Mouse (Mus musculus) hindbrain, embryonic 13.5 days (tissue): ENCODE data around the gene Hes3. TPM values are rescaled to one million over a fixed set of nuclear protein-coding genes. Genes with fewer than 3 reads are reported as not detected.

Experiments used
- ATAC-seq: fragments of 200-750 bp; cut with Nextera tagmentation; 2 replicates; pipeline ENCODE4 v1.8.0; 2017; ENCODE audit warnings: moderate TSS enrichment; ENCODE audit not compliant: low FRiP score
- H3K27ac ChIP-seq: fragments of 300-500 bp; sonication (generic); 2 replicates; pipeline ENCODE4 v1.5.1; 2015; ENCODE audit warnings: inconsistent platforms, mild to moderate bottlenecking, moderate library complexity
- H3K27me3 ChIP-seq: fragments of 300-500 bp; sonication (generic); 2 replicates; pipeline ENCODE4 v1.6.1; 2015; ENCODE audit warnings: mild to moderate bottlenecking, inconsistent platforms
- H3K36me3 ChIP-seq: fragments of 300-500 bp; sonication (generic); 2 replicates; pipeline ENCODE4 v1.6.1; 2015; ENCODE audit warnings: mild to moderate bottlenecking, inconsistent platforms
- H3K4me1 ChIP-seq: fragments of 300-500 bp; sonication (generic); replicated peaks from 2 replicates; pipeline ENCODE4 v1.6.1; 2015; ENCODE audit warnings: inconsistent platforms
- H3K4me2 ChIP-seq: fragments of 300-500 bp; sonication (generic); 2 replicates; pipeline ENCODE4 v1.6.1; 2015; ENCODE audit warnings: inconsistent platforms, mild to moderate bottlenecking, moderate library complexity
- H3K4me3 ChIP-seq: fragments of 300-500 bp; sonication (generic); 2 replicates; pipeline ENCODE4 v1.5.1; 2015; ENCODE audit warnings: mild to moderate bottlenecking, inconsistent platforms
- H3K9ac ChIP-seq: fragments of 300-500 bp; sonication (generic); 2 replicates; pipeline ENCODE4 v1.6.1; 2015; ENCODE audit warnings: mild to moderate bottlenecking, inconsistent platforms
- H3K9me3 ChIP-seq: fragments of 300-500 bp; sonication (generic); 2 replicates; pipeline ENCODE4 v1.6.1; 2016; ENCODE audit warnings: inconsistent platforms
- WGBS: fragments of 180-500 bp; shearing (Covaris S2); methylation state at CpG from one replicate; pipeline ENCODE4 v1.1.7; 2015; 5-methylcytosine and 5-hydroxymethylcytosine counted together
- polyA plus RNA-seq: library from polyadenylated mRNA; unstranded; fragments of >200 nt; fragmentation: Nextera tagmentation; extraction: Ambion mirVana; gene quantifications from 2 replicates; pipeline ENCODE4 v1.2.1, GENCODE M21; 2015

Gene Hes3
- polyA plus RNA-seq, 1 experiment from 2014 or later = 0.38 TPM

DNA sequence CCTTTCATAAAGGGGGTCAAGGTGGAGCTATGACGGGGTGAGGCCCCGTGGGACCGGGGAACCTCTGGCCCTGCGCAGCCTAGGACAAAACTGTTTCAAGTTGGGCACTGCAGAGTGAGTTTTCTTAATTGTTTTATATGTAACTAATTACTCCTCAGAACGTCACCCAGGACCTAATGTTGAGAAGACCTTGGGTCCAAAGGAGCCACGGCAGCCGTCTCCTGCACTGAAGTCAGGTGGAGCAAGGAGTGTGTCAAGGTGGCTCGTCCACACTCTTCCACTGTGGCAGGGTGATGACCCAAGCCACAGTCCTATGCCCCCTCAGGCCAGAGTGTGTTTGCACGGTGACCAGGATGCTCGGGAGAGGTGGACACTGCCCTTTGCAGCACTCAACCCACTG is 11.7 kb upstream of the Hes3 start:
- Histone ChIP-seq H3K36me3 (peaks cover 55% of the 10 kb centered on the region), H3K4me1 (peaks cover 28% of the 10 kb centered on the region), H3K9ac (no peak overlapping the region), H3K27me3 (0 out of 2 replicates have a peak, but pooled peaks cover 17% of the 10 kb centered on the region), H3K4me2 (no peak overlapping the region), H3K4me3 (no peak overlapping the region), H3K27ac (no peak overlapping the region), H3K9me3 (no peaks in the 10 kb centered on the region)
- ATAC-seq = no peak
- WGBS = 93% methylated on average over 10 of the region's 10 CpGs

DNA sequence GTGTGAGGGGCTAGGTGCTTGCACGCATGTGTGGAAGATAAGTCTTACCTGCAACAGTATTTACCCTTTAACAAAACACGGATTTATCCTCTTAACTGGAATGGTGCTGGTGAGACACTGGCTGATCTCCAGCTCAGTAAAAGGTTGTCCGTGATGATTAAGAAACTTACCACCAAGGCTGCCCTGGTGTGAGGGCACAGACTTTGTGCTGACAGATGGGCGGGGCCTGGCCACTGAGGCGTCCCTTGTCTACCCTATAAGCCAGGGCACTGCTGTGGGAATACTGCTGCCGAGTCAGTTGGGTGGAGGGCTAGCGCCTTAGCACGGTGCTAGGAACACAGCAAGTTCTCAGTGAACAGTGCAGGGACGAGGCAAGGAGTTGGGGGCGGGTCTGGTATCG is 10.6 kb upstream of the Hes3 start:
- H3K4me2 ChIP-seq = no peak overlapping the region
- peaks cover 33% of the 10 kb centered on the region for H3K4me1 ChIP-seq
- WGBS = 81% methylated on average over 11 of the region's 11 CpGs
- no peaks in the 10 kb centered on the region for H3K9me3 ChIP-seq
- H3K36me3 ChIP-seq = peaks cover 55% of the 10 kb centered on the region
- no peak overlapping the region for H3K4me3 ChIP-seq
- 0 out of 2 replicates have a peak, but pooled peaks cover 13% of the 10 kb centered on the region for H3K27me3 ChIP-seq
- no peak overlapping the region for H3K9ac ChIP-seq
- H3K27ac ChIP-seq = no peak overlapping the region
- no peak for ATAC-seq

DNA sequence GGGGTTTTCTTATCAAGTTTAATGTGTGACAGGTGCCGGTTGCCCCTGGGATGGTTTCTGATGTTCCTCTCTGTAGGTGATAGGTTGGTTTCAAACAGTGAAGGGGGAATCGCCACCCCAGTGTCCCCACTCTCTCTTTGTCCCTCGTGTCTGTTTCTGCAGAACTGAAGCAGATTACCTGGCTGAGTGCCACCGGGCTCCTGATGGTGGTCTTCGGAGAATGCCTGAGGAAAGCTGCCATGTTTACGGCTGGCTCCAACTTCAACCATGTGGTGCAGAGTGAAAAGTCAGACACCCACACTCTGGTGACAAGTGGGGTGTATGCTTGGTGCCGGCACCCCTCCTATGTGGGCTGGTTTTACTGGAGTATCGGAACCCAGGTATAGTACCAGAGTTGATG is 8.9 kb upstream of the Hes3 start:
- H3K4me1 ChIP-seq = peaks cover 25% of the 10 kb centered on the region
- no peak overlapping the region for H3K9ac ChIP-seq
- H3K4me3 ChIP-seq = no peak overlapping the region
- no peak overlapping the region for H3K27ac ChIP-seq
- peaks cover 55% of the 10 kb centered on the region for H3K36me3 ChIP-seq
- H3K4me2 ChIP-seq = no peak overlapping the region
- H3K27me3 ChIP-seq = peaks cover 20% of the 10 kb centered on the region
- no peak for ATAC-seq
- 96% methylated on average over 8 of the region's 8 CpGs for WGBS
- H3K9me3 ChIP-seq = no peaks in the 10 kb centered on the region

DNA sequence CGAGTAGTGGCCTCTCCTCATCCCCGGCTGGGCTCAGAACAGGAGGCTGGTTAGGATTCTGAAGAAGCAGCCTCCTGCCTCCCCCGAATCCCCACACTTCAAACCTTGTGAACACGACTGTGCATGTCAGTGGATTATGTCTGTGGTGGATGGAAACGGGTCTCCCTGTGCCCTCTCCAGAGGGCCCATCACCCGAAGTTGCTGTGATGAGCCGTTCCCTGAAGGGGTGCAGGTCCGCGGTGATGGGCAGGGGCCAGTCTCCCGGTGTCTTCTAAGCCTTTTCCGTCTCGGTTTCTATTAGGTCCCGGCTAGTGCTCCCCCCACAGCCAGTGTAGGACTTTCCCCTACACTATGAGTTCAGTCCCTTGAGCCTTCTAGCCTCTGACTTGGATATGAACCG is 7.4 kb upstream of the Hes3 start:
- peaks cover 29% of the 10 kb centered on the region for H3K4me1 ChIP-seq
- no peak for ATAC-seq
- 84% methylated on average over 14 of the region's 14 CpGs for WGBS
- H3K27me3 ChIP-seq = peaks cover 31% of the 10 kb centered on the region
- H3K9ac ChIP-seq = peak overlapping the region; percentile 98
- peak overlapping the region; percentile 91 for H3K4me2 ChIP-seq
- no peaks in the 10 kb centered on the region for H3K9me3 ChIP-seq
- H3K36me3 ChIP-seq = peaks cover 43% of the 10 kb centered on the region
- 0 out of 2 replicates have a peak overlapping the region, but pooled peaks have one; percentile 81 for H3K4me3 ChIP-seq
- no peak overlapping the region for H3K27ac ChIP-seq

DNA sequence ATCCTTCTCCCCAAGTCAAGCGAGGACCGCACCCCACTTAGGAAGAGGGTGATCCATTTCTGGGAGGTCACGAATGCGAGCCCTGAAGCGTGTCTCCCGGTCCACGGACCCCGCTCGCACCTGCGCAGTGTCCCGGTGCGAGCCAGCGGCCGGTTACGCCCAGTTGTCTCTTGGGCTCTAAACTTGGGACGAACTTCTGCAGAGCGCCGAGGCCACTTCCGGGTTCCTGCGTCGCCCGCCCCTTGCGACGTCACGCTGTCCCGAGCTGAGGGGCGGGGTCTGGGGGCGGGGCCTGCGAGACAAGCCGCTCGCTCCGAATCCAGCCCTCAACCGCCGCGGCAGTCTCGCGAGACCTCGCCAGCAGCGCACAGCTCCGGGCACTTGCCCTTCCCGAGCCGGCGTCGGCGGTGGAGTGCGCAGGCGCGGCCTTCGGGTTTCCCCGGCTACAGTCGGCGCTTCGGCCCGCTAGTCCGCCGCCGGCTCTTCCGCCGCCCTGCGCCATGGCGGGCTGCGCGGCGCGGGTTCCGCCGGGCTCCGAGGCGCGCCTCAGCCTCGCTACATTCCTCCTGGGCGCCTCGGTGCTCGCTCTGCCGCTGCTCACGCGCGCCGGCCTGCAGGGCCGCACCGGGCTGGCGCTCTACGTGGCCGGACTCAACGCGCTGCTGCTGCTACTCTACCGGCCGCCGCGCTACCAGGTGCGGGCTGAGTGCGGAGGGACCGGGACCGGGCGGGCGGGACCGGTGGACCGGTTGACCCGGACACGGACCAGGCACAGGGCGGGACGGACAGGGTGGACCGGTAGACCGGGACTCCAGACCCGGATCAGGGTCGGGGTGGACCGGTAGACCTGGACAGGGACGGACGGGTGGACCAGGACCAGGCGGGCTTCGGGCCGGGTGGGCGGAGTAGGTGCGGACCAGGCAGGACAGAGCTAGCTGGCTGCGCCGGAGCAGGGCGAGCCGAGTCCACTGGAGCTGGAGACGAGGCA is 5.7 kb upstream of the Hes3 start, which contains the start of gene Icmt:
Icmt (plus strand) TSS at position 354 of the 988 bp plus-strand sequence.
- H3K36me3 ChIP-seq = peaks cover 27% of the 10 kb centered on the region
- H3K4me1 ChIP-seq = peaks cover 44% of the 10 kb centered on the region
- peaks cover 47% of the 10 kb centered on the region for H3K27me3 ChIP-seq
- peak; percentile 92 for ATAC-seq
- H3K9ac ChIP-seq = peak within 1 kb of the TSS; percentile 98
- WGBS = under 1% methylated on average over 118 of the region's 119 CpGs
- H3K9me3 ChIP-seq = no peaks in the 10 kb centered on the region
- H3K27ac ChIP-seq = peak within 1 kb of the TSS; percentile 87
- peak within 1 kb of the TSS; percentile 91 for H3K4me2 ChIP-seq
- peak within 1 kb of the TSS; percentile 81 for H3K4me3 ChIP-seq

DNA sequence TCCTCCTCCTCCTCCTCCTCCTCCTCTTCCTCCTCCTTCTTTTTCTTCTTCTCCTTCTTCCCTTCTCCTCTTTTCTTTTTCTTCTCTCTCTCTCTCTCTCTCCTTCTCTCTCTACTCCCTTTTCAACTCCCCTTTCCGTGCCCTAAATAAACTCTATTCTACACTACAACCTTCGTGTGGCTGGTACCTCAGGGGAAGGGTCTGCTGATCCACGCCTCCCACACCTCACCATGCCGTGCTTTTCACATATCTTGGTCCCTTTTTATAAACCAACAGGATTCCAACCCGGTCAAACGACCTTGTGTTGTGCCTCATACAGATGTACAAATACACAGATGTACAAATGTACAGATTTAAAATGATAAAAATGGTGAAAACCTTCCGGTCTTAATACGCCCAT is 4.9 kb upstream of the Hes3 start:
- no peak for ATAC-seq
- Histone ChIP-seq H3K4me3 (peak overlapping the region; percentile 81), H3K9ac (0 out of 2 replicates have a peak overlapping the region, but pooled peaks have one; percentile 63), H3K4me2 (peak overlapping the region; percentile 72), H3K9me3 (no peaks in the 10 kb centered on the region), H3K4me1 (peaks cover 51% of the 10 kb centered on the region), H3K27ac (no peak overlapping the region), H3K27me3 (peaks cover 55% of the 10 kb centered on the region), H3K36me3 (peaks cover 19% of the 10 kb centered on the region)
- 21% methylated on average over 8 of the region's 8 CpGs for WGBS

DNA sequence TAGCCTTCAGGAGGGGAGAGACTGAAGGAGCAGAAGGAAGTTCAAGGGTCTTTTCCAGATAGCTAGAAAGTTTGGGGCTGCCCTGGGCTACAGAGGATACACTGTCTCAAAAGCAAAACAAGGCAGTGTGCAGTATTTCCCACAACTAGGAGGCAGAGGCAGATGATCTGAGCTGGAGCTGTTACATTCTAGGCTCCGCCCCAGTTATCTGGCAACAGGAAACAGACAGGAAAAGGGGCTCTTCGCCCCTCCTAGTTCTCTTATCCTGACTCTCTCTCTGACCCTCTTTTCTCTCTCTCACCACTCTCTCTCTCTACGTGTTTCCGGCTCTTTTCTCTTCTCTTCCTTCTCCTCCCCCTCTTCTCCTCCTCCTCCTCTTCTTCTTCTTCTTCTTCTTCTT is 4.5 kb upstream of the Hes3 start:
- no peak for ATAC-seq
- H3K36me3 ChIP-seq = peaks cover 14% of the 10 kb centered on the region
- peaks cover 60% of the 10 kb centered on the region for H3K27me3 ChIP-seq
- H3K4me1 ChIP-seq = peaks cover 56% of the 10 kb centered on the region
- no peak overlapping the region for H3K4me3 ChIP-seq
- H3K4me2 ChIP-seq = no peak overlapping the region
- no peak overlapping the region for H3K27ac ChIP-seq
- WGBS = 51% methylated on average over 4 of the region's 4 CpGs
- no peak overlapping the region for H3K9ac ChIP-seq
- no peaks in the 10 kb centered on the region for H3K9me3 ChIP-seq

- Histone ChIP-seq H3K4me2 (no peak overlapping the region), H3K4me3 (no peak overlapping the region), H3K9ac (0 out of 2 replicates have a peak overlapping the region, but pooled peaks have one; percentile 1), H3K27ac (no peak overlapping the region), H3K4me1 (peaks cover 68% of the 10 kb centered on the region), H3K9me3 (no peaks in the 10 kb centered on the region), H3K27me3 (peaks cover 75% of the 10 kb centered on the region), H3K36me3 (no peaks in the 10 kb centered on the region)
- no peak for ATAC-seq
- WGBS = 46% methylated on average over 10 of the region's 10 CpGs
These were observed 2.9 kb upstream of the Hes3 start for GRCm38 (mm10) chr4:152294188-152294929.

GRCm38 (mm10) chr4:152292102-152292765 is 772 bp upstream of the Hes3 start:
- no peak for ATAC-seq

DNA sequence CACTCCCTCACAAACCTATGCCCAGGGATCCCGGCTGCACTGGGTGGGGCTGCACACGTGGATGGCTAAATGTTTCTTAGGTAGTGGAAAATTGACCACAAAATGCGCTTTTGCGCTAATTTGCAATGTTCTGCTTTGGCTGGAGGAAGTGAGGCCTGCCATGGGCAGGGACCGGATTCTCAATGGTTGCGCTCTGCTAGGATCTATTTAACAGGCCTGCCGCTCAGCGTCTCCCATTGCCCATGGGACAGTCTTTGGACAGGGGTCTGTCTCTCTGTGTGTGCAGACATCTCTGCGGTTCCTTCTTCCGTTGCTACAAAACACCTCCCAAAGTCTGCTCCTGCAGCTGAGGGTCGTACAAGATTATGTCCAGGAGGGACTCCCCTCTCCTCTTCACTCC is 471 bp downstream of the Hes3 start:
- 7% methylated on average over 11 of the region's 11 CpGs for WGBS
- Histone ChIP-seq H3K9ac (peak overlapping the region; percentile 67; the same call in 1 of the 2 replicates), H3K4me3 (peak overlapping the region; percentile 32), H3K27me3 (peaks cover 97% of the 10 kb centered on the region), H3K4me1 (peaks cover 74% of the 10 kb centered on the region), H3K9me3 (no peaks in the 10 kb centered on the region), H3K27ac (no peak overlapping the region), H3K36me3 (no peaks in the 10 kb centered on the region), H3K4me2 (peak overlapping the region; percentile 57)
- ATAC-seq = no peak

More at GRCm38 (mm10) chr4:152292102-152292765, 772 bp upstream of the Hes3 start:
- H3K4me3 ChIP-seq = no peak overlapping the region
- no peaks in the 10 kb centered on the region for H3K9me3 ChIP-seq
- H3K9ac ChIP-seq = no peak overlapping the region
- WGBS = 8% methylated on average over 12 of the region's 12 CpGs
- peaks cover 86% of the 10 kb centered on the region for H3K27me3 ChIP-seq
- peaks cover 66% of the 10 kb centered on the region for H3K4me1 ChIP-seq
- no peak overlapping the region for H3K4me2 ChIP-seq
- H3K27ac ChIP-seq = peak overlapping the region; percentile 44; the same call in 1 of the 2 replicates
- no peaks in the 10 kb centered on the region for H3K36me3 ChIP-seq

- no peak overlapping the region for H3K27ac ChIP-seq
- H3K27me3 ChIP-seq = peaks cover 97% of the 10 kb centered on the region
- no peaks in the 10 kb centered on the region for H3K9me3 ChIP-seq
- peak overlapping the region; percentile 57 for H3K4me2 ChIP-seq
- no peaks in the 10 kb centered on the region for H3K36me3 ChIP-seq
- peak overlapping the region; percentile 32 for H3K4me3 ChIP-seq
- ATAC-seq = 0 out of 2 replicates have a peak, but pooled peaks have one; percentile 12
- under 1% methylated on average over 38 of the region's 39 CpGs for WGBS
- peak overlapping the region; percentile 67 for H3K9ac ChIP-seq
- H3K4me1 ChIP-seq = peaks cover 78% of the 10 kb centered on the region
These were observed 1.1 kb downstream of the Hes3 start for GRCm38 (mm10) chr4:152290385-152290784.
